Mouse (Mus musculus) c-Kit-positive CD71-positive TER-119-negative erythroid progenitor cells, embryonic 14.5 days (primary cell): ENCODE measurements at regions not wholly inside any gene's neighbourhood (a gene's known extent, or its start where the extent isn't known, plus 50 kb on each side); places are given as distances from the start of the nearest gene placed in this dataset.
A peak's percentile ranks its signal among the peaks of the same experiment; 100 is the strongest.
"Not testable (repeated sequence)": the region's sequence is repeated elsewhere in the genome, so short reads cannot be mapped to it uniquely, and the experiment has no call there.

Experiments used
- DNase-seq: peaks from one replicate; pipeline ENCODE4 v3.0.0-alpha.2; 2013; ENCODE audit warnings: low read depth

GRCm38 (mm10) chr19:54099292-54099691 lies 55.3 kb downstream of the Adra2a start:
- DNase-seq: no peak

- DNase-seq: no peak
Observed at GRCm38 (mm10) chr19:54099769-54100168, 55.8 kb downstream of the Adra2a start.

- DNase-seq: no peak
Observed at GRCm38 (mm10) chr19:54106571-54106970, 62.6 kb downstream of the Adra2a start.

- peak; percentile 31 for DNase-seq
Observed at GRCm38 (mm10) chr19:54107103-54107821, 63.3 kb downstream of the Adra2a start.

GRCm38 (mm10) chr19:54110080-54110479 lies 66.1 kb downstream of the Adra2a start:
- DNase-seq: no peak

- DNase-seq: no peak
Observed at GRCm38 (mm10) chr19:54112691-54113090, 68.7 kb downstream of the Adra2a start.

- DNase-seq: no peak
Observed at GRCm38 (mm10) chr19:54113421-54113820, 69.5 kb downstream of the Adra2a start.

- peak; percentile 50 for DNase-seq
Observed at GRCm38 (mm10) chr19:54114588-54115317, 70.8 kb downstream of the Adra2a start.

- no peak for DNase-seq
Observed at GRCm38 (mm10) chr19:54115335-54115734, 71.4 kb downstream of the Adra2a start.

GRCm38 (mm10) chr19:54116829-54117228 lies 72.9 kb downstream of the Adra2a start:
- no peak for DNase-seq

GRCm38 (mm10) chr19:54117676-54118075 lies 73.7 kb downstream of the Adra2a start:
- DNase-seq: no peak

GRCm38 (mm10) chr19:54123586-54123985 lies 79.6 kb downstream of the Adra2a start:
- no peak for DNase-seq

GRCm38 (mm10) chr19:54151766-54152165 lies 107.8 kb downstream of the Adra2a start:
- not testable (repeated sequence) for DNase-seq

- no peak for DNase-seq
Observed at GRCm38 (mm10) chr19:54154400-54154799, 110.4 kb downstream of the Adra2a start.

GRCm38 (mm10) chr19:54170361-54170760 lies 126.4 kb downstream of the Adra2a start:
- no peak for DNase-seq

- no peak for DNase-seq
Observed at GRCm38 (mm10) chr19:54174090-54175055, 130.4 kb downstream of the Adra2a start.

- peak; percentile 1 for DNase-seq
Observed at GRCm38 (mm10) chr19:54175766-54176165, 131.8 kb downstream of the Adra2a start.

- DNase-seq: no peak
Observed at GRCm38 (mm10) chr19:54177491-54177890, 133.5 kb downstream of the Adra2a start.

- no peak for DNase-seq
Observed at GRCm38 (mm10) chr19:54200407-54200806, 156.5 kb downstream of the Adra2a start.

- no peak for DNase-seq
Observed at GRCm38 (mm10) chr19:54202456-54202855, 158.5 kb downstream of the Adra2a start.

GRCm38 (mm10) chr19:54206819-54207218 lies 162.9 kb downstream of the Adra2a start:
- no peak for DNase-seq

GRCm38 (mm10) chr19:54212169-54212568 lies 168.2 kb downstream of the Adra2a start:
- DNase-seq: no peak
